Mouse (Mus musculus) hindlimb bud, embryonic 11.5 days (tissue): ENCODE measurements around the gene Atp8b2.

ENCODE experiments used
- DNase-seq: peaks from one replicate; pipeline ENCODE4 v3.0.0-alpha.2; 2012; ENCODE audit warnings: low read depth, low spot score; ENCODE audit errors: extremely low spot score

Gene Atp8b2

DNA sequence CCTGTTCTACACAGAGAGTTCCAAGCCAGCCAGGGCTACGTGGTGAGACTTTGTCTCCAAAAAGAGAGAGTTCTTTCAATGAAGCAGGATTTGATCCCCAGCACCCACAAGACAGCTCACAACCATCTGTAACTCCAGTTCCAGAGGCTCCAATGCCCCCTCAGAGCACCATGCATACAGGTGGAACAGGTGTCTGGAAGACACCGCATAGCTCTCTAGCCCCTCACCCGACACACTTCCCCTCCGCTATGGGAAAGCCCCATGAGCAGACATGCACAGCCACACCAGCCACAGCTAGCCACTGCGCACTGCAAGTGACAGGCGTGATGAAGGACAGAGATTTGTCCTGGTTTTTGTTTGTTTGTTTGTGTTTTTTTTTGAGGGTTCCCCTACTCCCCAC, 54.5 kb downstream of the Atp8b2 start:
- no peak for DNase-seq

DNA sequence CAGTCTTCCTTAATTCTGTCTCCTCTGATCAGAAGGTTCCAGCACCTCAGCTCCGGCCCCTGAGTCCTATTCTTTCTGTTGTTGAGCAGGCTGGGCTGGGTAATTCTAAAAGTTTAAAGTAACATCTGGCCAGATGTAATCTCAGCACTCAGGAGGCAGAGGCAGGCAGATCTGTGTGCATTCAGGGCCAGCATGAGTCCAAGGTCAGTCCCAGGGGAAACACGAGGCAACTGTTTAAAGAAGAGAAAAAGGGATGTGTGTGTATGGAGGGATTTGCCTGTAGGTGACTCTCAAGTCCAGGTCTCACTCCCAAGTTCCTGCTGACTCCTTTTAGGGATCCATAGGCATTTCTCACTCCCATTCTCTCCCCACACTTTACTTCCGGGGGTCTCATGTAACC, 55.5 kb downstream of the Atp8b2 start:
- DNase-seq, result no peak

DNA sequence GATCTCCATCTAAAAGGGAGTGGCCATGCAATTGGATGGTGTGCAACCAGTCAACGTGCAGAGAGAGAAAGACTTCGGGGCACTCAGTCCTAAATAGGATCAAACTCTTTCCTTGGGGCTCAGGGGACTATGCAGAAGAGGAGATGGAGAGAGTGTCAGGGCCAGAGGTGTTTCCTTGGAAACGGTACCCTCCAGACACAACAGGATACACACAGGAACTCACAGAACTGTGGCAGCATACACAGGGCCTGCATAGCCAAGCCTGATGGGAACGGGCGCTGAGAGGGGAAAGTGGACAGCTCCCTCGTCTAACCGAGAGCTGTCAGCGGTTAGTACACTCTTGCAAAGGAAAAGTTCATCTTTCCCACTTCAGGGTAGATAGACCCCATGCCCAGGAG, 63.8 kb downstream of the Atp8b2 start:
- no peak for DNase-seq

DNA sequence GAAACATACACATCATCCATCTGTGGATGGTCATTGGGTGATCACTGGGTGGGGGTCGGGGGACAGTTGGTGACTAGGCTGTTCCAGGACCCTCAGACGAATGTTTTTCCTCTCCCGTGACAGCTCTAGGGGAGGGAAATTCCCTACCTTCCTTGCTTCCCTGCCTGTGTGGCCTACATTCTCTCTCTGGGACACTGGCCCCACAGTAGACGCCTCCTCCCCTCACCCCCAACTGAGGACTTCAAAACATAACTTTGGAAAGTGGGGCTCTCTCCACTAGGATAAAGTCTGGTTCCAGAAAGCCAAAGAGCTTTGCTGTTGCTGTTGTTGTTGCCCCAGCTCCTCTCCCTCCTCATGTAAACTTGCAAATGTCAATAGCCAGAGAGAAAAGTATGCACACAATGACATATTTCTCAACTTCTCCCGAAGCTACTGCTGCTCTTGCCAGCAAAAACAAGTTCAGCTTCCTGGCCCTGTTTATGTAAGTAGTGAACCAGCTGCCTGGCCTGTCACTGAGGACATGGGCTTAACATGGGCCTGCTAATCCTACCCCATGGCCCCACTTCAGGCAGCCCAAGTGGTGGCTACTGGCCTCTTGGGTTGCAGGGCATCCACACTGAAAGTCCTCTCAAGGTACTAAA, 64.3 kb downstream of the Atp8b2 start:
- DNase-seq, result no peak

DNA sequence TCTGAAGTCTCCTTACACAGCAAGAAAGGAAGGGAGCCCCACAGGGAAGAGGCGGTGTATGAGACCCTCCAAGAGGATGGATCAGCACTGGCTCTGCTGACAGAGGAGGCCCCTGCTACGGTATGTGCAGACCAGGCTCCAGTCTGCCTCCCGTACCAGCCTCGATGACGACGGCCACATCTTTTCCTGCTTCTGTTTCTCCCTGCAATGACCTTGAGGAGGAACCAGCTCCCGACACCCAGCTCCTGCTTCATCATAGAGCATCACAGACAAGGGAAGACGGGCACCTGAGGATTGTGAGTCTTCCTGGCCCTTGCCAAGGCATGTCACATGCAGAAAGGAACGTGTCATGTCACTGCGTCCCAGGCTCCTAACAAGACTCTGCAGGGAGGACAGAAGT, 65.3 kb downstream of the Atp8b2 start:
- no peak for DNase-seq

DNA sequence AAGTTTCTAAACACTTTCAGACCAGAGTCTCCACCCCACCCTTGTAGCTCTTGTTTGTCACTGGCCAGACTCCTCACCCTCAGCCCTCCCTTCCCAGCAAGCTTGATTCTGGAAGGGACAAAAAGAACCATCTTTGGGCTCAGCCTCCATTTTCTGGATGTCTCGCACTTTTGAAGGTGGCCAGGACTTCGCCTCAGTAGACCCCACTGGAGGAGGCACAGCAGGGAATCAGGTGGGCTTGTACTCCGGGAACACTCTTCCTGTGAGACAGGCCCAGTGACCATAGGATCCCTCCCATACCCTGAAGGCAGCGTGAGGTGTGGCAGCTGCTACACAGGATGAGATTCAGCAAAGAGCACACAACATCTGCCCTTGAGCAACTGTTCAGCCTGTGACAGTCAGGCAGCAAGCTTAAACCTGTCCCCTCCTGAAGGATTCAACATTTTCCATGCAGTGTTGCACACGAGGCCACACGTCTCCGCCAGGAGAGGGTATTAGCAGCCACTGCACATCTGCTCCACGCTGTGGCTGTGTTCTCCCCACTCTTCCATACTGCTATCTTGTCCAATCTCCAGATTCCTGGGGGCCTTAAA, 66.0 kb downstream of the Atp8b2 start:
- DNase-seq, result no peak

DNA sequence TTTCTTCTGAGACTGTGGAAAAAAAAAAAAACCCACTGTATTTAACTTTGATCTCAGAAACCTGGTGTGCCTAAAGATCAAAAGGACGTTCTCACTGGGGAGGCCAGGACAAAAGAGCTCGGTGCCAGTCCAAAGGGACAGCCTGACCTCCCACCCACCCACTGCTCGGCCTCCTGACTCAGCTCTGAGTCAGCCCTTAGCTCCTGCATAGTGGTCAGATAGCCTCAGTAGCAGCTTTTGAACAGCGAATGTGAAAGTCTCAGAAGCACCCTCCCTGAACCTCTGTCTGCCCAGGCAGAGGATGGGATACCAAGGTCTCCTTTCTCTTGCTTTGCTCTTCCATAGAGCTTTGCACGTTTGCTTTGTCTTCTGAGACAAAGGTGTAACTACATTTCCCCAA, 66.7 kb downstream of the Atp8b2 start:
- no peak for DNase-seq

DNA sequence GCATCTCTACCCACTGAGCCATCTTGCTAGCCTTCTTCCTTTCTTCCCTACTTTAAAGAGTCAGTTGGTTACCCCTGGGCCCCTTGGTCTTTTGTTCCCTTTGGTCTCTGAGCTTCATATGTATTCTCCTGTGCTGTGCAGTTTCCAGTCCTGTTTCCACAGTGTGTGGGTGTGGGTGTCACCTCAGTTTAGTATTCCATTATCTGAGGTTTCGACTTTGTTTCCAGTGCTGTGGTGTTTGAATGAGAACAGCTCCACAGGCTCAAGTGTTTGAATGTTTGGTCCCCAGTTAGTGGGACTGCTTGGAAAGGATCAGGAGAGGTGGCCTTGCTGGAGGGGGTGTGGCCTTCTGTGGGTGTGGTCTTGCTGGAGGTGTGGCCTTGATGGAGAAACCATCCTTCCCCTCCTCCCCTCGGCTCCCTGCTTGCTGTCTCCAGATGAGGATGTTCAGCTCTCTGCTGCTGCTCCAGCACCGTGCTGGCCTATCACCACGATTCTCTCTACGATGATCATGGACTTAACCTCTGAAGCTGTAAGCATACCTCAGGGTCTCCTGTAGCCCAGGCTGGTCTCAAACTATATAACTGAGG, 70.7 kb downstream of the Atp8b2 start:
- DNase-seq, result no peak

DNA sequence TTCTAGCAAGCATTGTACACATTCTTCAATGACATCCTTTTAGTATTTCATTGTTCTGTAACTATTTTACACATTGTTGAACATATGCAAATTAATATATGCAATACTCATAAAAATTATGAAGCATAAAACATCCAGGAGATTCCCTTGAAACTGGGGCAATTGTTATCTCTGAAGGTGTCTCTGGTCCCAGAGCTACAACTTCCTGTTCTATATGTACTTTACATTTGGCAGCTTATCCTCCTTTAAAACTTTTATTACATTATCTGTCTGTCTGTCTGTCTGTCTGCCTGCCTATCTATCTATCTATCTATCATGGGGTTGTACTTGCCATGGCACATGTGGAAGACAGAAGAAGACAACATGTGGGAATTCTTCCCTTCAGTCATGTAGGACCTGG, 71.6 kb downstream of the Atp8b2 start:
- no peak for DNase-seq

DNA sequence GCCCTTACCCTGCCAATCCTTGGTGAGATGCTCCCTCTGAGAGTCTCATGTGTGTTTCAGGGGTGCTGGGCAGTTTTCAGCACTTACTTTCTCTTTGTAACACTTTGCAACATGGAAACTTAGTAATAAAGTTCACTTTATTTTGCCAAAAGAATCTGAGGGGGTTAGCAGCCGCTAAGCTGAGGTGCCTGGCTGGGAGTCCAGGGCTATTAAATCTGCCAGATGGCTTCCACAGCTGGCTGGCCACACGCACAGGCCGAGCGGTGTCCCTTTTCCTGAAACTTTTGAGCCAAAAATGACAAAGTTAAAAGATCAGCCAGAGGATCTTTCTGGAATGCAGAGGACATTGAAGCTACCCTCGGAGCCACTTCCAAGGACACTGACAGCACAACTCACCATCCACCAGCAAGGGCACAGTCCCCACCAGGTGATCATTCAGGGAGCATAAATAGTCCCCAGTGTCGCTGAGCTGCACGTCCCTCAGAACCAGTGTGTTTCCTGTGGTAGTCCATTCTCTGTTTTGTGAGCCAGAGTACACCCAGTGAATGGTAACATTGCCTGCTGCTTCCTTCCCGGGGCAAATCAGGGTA, 73.4 kb downstream of the Atp8b2 start:
- DNase-seq, result no peak
